In genomic region chr2:174472818-174473549, GRCm38 (mm10) we compare ENCODE assay signal across 1 mouse cellular context.
A peak's percentile ranks its signal among the peaks of the same experiment; 100 is the strongest.
TF ChIP-seq lines count a peak whose summit lies in the region.

Gene Prelid3b (minus strand): TSS chr2:174473081.

TF ChIP-seq in MEL, 35 proteins besides CTCF, POLR2A, EP300 and RAD21 (continued from another document):
- TF ChIP-seq JUND (IDR thresholded peaks at IDR 0.05; ENCODE audit: low read depth, low read length) (no peak), USF1 (IDR thresholded peaks at IDR 0.05; ENCODE audit: low read depth, low read length) (no peak), TCF12 (IDR thresholded peaks at IDR 0.05; ENCODE audit: low read depth, low read length) (peak; percentile 42), ZC3H11A (IDR thresholded peaks at IDR 0.05; ENCODE audit: low read depth, low read length) (no peak), MAZ (IDR thresholded peaks at IDR 0.05; ENCODE audit: low read depth, low read length) (no peak)
